Comparison of ENCODE assay signal across 8 mouse cellular contexts in the genomic region with DNA sequence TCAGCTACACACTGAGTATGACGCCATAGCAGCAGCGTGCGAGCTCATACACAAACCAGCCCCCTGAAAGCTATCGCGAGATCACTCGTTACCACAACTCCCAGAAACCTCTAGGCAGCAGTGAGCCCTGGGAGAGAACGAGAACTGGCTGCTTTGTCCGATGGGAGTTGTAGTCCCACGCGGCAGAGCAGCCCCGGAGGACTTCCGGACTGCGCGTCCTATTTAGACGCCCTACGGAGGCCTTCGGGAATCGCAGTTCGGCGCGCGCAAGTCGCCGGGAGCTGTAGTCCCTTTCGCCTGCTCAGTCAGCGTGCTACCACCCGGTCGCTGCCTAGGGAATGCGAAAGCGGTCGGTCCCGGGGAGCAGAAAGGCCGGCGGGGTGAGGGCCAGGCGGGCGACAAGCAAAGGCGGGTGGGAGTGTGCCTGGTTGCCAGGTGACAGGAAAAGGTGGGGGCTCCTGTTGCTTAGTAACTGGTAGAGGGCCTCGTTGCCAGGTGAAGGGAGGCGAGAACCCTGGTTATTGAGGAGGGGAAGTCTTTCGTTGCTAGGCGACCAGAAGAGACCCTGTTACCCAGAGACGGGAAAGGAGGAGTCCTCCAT. TPM values are rescaled to one million over a fixed set of nuclear protein-coding genes. Genes with fewer than 3 reads are reported as not detected.
DNase-seq lines count a peak whose midpoint lies in the region; ATAC-seq lines count a peak whose summit lies in the region.

Gene Josd2, plus strand, starts transcription at position 170 of the 601 bp plus-strand sequence.

- DNase-seq in adipocyte (ENCODE audit: low spot score): peak; percentile 97
- DNase-seq in embryo, embryonic 10 days (ENCODE audit: low spot score): peak; percentile 99
- peak; percentile 87 for DNase-seq in gastrocnemius, postnatal 10 days
- peak; percentile 96 for DNase-seq in induced T-regulatory cell, adult 2 months (ENCODE audit: low read depth)
- peak; percentile 97 to 98 for DNase-seq in left cerebral cortex, adult 9 months (ENCODE audit: low spot score in 2 of 2)
- peak; percentile 91 for DNase-seq in right cerebral cortex, postnatal 14 days
- peak; percentile 91 to 94 for DNase-seq in urinary bladder, postnatal 36 days (ENCODE audit: low spot score in 2 of 2)

- ATAC-seq in megakaryocyte progenitor cell, adult 5-6 weeks (replicated peaks; ENCODE audit: poor library complexity): peak; percentile 95

RNA-seq across cellular contexts. Expression of gene Josd2, which starts in this region (rescaled TPM):
- total RNA-seq in gastrocnemius, postnatal 10 days (2021): 10 to 100 TPM; 61.5 to 68.3 TPM
- 27.5 and 35.2 TPM in 2 replicates for total RNA-seq in megakaryocyte progenitor cell, adult 5-6 weeks (2015)
- total RNA-seq in megakaryocyte progenitor cell, adult 5-6 weeks (2017): 17.4 and 22.6 TPM in 2 replicates

Comparison
In these comparisons a context has a peak if more than half of its experiments do, and no peak if none do; other contexts are left out.
1. Peak in every context shown above with its lines: DNase-seq and ATAC-seq.